Mouse (Mus musculus): ENCODE results near the gene Cdkal1. TPM values are rescaled to one million over a fixed set of nuclear protein-coding genes. Genes with fewer than 3 reads are reported as not detected.

Cdkal1 gene
- polyA plus RNA-seq, 1 experiment from 2014 or later: 21.1 TPM

- Histone ChIP-seq H3K4me1 (ENCODE audit: control insufficient read depth, insufficient read depth, low read length) (no peaks in the 10 kb centered on the region), H3K4me2 (ENCODE audit: low read depth, low read length) (no peak overlapping the region), H3K9ac (replicated peaks; ENCODE audit: low read depth, low read length) (no peak overlapping the region), H3K9me3 (ENCODE audit: control insufficient read depth, low read length) (no peaks in the 10 kb centered on the region), H3K36me3 (ENCODE audit: control insufficient read depth, insufficient read depth, low read length) (no peaks in the 10 kb centered on the region), H3K27ac (ENCODE audit: low read depth, low read length) (no peak overlapping the region), H3K4me3 (ENCODE audit: low read depth, low read length) (no peak overlapping the region), H3K27me3 (ENCODE audit: control insufficient read depth, insufficient read depth, low read length) (no peaks in the 10 kb centered on the region)
- no peak for ATAC-seq (ENCODE audit: low read depth)
- WGBS: 94% methylated on average over 5 of the region's 5 CpGs
These were observed 134.3 kb downstream of the Cdkal1 start for GRCm38 (mm10) chr13:29721206-29721605.

GRCm38 (mm10) chr13:29716550-29716949 lies 138.9 kb downstream of the Cdkal1 start:
- no peak for ATAC-seq (ENCODE audit: low read depth)
- H3K9me3 ChIP-seq (ENCODE audit: control insufficient read depth, low read length): no peaks in the 10 kb centered on the region
- no peak overlapping the region for H3K4me2 ChIP-seq (ENCODE audit: low read depth, low read length)

GRCm38 (mm10) chr13:29715241-29715841 lies 140.1 kb downstream of the Cdkal1 start:
- Histone ChIP-seq H3K27me3 (ENCODE audit: control insufficient read depth, insufficient read depth, low read length) (no peaks in the 10 kb centered on the region), H3K36me3 (ENCODE audit: control insufficient read depth, insufficient read depth, low read length) (no peaks in the 10 kb centered on the region), H3K4me3 (ENCODE audit: low read depth, low read length) (no peak overlapping the region), H3K4me1 (ENCODE audit: control insufficient read depth, insufficient read depth, low read length) (no peaks in the 10 kb centered on the region), H3K9me3 (ENCODE audit: control insufficient read depth, low read length) (no peaks in the 10 kb centered on the region), H3K27ac (ENCODE audit: low read depth, low read length) (no peak overlapping the region), H3K4me2 (ENCODE audit: low read depth, low read length) (no peak overlapping the region), H3K9ac (replicated peaks; ENCODE audit: low read depth, low read length) (no peak overlapping the region)
- 27% methylated on average over 3 of the region's 3 CpGs for WGBS
- no peak for ATAC-seq (ENCODE audit: low read depth)

More at GRCm38 (mm10) chr13:29716550-29716949, 138.9 kb downstream of the Cdkal1 start:
- H3K27me3 ChIP-seq (ENCODE audit: control insufficient read depth, insufficient read depth, low read length): no peaks in the 10 kb centered on the region
- no peak overlapping the region for H3K27ac ChIP-seq (ENCODE audit: low read depth, low read length)
- no peaks in the 10 kb centered on the region for H3K36me3 ChIP-seq (ENCODE audit: control insufficient read depth, insufficient read depth, low read length)
- H3K4me3 ChIP-seq (ENCODE audit: low read depth, low read length): no peak overlapping the region
- H3K9ac ChIP-seq (replicated peaks; ENCODE audit: low read depth, low read length): no peak overlapping the region
- no peaks in the 10 kb centered on the region for H3K4me1 ChIP-seq (ENCODE audit: control insufficient read depth, insufficient read depth, low read length)
- 69% methylated on average over 4 of the region's 4 CpGs for WGBS

- Histone ChIP-seq H3K27me3 (ENCODE audit: control insufficient read depth, insufficient read depth, low read length) (no peaks in the 10 kb centered on the region), H3K4me2 (ENCODE audit: low read depth, low read length) (no peak overlapping the region)
- 92% methylated on average over 3 of the region's 3 CpGs for WGBS
These were observed 147.9 kb downstream of the Cdkal1 start for GRCm38 (mm10) chr13:29707620-29708019.

GRCm38 (mm10) chr13:29701400-29701799 lies 154.1 kb downstream of the Cdkal1 start:
- H3K4me1 ChIP-seq (ENCODE audit: control insufficient read depth, insufficient read depth, low read length): no peaks in the 10 kb centered on the region
- no peak overlapping the region for H3K27ac ChIP-seq (ENCODE audit: low read depth, low read length)
- H3K9ac ChIP-seq (replicated peaks; ENCODE audit: low read depth, low read length): no peak overlapping the region
- H3K9me3 ChIP-seq (ENCODE audit: control insufficient read depth, low read length): no peaks in the 10 kb centered on the region
- no peaks in the 10 kb centered on the region for H3K27me3 ChIP-seq (ENCODE audit: control insufficient read depth, insufficient read depth, low read length)
- no peak overlapping the region for H3K4me2 ChIP-seq (ENCODE audit: low read depth, low read length)
- no peaks in the 10 kb centered on the region for H3K36me3 ChIP-seq (ENCODE audit: control insufficient read depth, insufficient read depth, low read length)
- no peak overlapping the region for H3K4me3 ChIP-seq (ENCODE audit: low read depth, low read length)
- no peak for ATAC-seq (ENCODE audit: low read depth)
- WGBS: 47% methylated on average over 1 of the region's 1 CpGs

More at GRCm38 (mm10) chr13:29707620-29708019, 147.9 kb downstream of the Cdkal1 start:
- no peak overlapping the region for H3K4me3 ChIP-seq (ENCODE audit: low read depth, low read length)
- H3K9me3 ChIP-seq (ENCODE audit: control insufficient read depth, low read length): no peaks in the 10 kb centered on the region
- H3K9ac ChIP-seq (replicated peaks; ENCODE audit: low read depth, low read length): no peak overlapping the region
- no peak for ATAC-seq (ENCODE audit: low read depth)
- no peaks in the 10 kb centered on the region for H3K36me3 ChIP-seq (ENCODE audit: control insufficient read depth, insufficient read depth, low read length)
- no peaks in the 10 kb centered on the region for H3K4me1 ChIP-seq (ENCODE audit: control insufficient read depth, insufficient read depth, low read length)
- no peak overlapping the region for H3K27ac ChIP-seq (ENCODE audit: low read depth, low read length)

- Histone ChIP-seq H3K9ac (replicated peaks; ENCODE audit: low read depth, low read length) (no peak overlapping the region), H3K36me3 (ENCODE audit: control insufficient read depth, insufficient read depth, low read length) (no peaks in the 10 kb centered on the region), H3K4me1 (ENCODE audit: control insufficient read depth, insufficient read depth, low read length) (no peaks in the 10 kb centered on the region), H3K9me3 (ENCODE audit: control insufficient read depth, low read length) (no peaks in the 10 kb centered on the region), H3K4me2 (ENCODE audit: low read depth, low read length) (no peak overlapping the region), H3K4me3 (ENCODE audit: low read depth, low read length) (no peak overlapping the region), H3K27ac (ENCODE audit: low read depth, low read length) (no peak overlapping the region), H3K27me3 (ENCODE audit: control insufficient read depth, insufficient read depth, low read length) (no peaks in the 10 kb centered on the region)
- WGBS: 92% methylated on average over 5 of the region's 5 CpGs
- no peak for ATAC-seq (ENCODE audit: low read depth)
These were observed 155.6 kb downstream of the Cdkal1 start for GRCm38 (mm10) chr13:29699896-29700295.

GRCm38 (mm10) chr13:29698307-29698985 lies 157.0 kb downstream of the Cdkal1 start:
- Histone ChIP-seq H3K27ac (ENCODE audit: low read depth, low read length) (no peak overlapping the region), H3K4me3 (ENCODE audit: low read depth, low read length) (no peak overlapping the region), H3K36me3 (ENCODE audit: control insufficient read depth, insufficient read depth, low read length) (no peaks in the 10 kb centered on the region), H3K9me3 (ENCODE audit: control insufficient read depth, low read length) (no peaks in the 10 kb centered on the region), H3K4me1 (ENCODE audit: control insufficient read depth, insufficient read depth, low read length) (no peaks in the 10 kb centered on the region), H3K9ac (replicated peaks; ENCODE audit: low read depth, low read length) (no peak overlapping the region), H3K4me2 (ENCODE audit: low read depth, low read length) (no peak overlapping the region), H3K27me3 (ENCODE audit: control insufficient read depth, insufficient read depth, low read length) (no peaks in the 10 kb centered on the region)
- no peak for ATAC-seq (ENCODE audit: low read depth)
- WGBS: 75% methylated on average over 5 of the region's 5 CpGs

GRCm38 (mm10) chr13:29697230-29697629 lies 158.2 kb downstream of the Cdkal1 start:
- Histone ChIP-seq H3K9ac (replicated peaks; ENCODE audit: low read depth, low read length) (no peak overlapping the region), H3K4me1 (ENCODE audit: control insufficient read depth, insufficient read depth, low read length) (no peaks in the 10 kb centered on the region), H3K9me3 (ENCODE audit: control insufficient read depth, low read length) (no peaks in the 10 kb centered on the region), H3K36me3 (ENCODE audit: control insufficient read depth, insufficient read depth, low read length) (no peaks in the 10 kb centered on the region), H3K4me2 (ENCODE audit: low read depth, low read length) (no peak overlapping the region), H3K4me3 (ENCODE audit: low read depth, low read length) (no peak overlapping the region), H3K27me3 (ENCODE audit: control insufficient read depth, insufficient read depth, low read length) (no peaks in the 10 kb centered on the region), H3K27ac (ENCODE audit: low read depth, low read length) (no peak overlapping the region)
- ATAC-seq (ENCODE audit: low read depth): no peak
- 70% methylated on average over 3 of the region's 3 CpGs for WGBS

- no peak overlapping the region for H3K4me3 ChIP-seq (ENCODE audit: low read depth, low read length)
- no peaks in the 10 kb centered on the region for H3K9me3 ChIP-seq (ENCODE audit: control insufficient read depth, low read length)
These were observed 164.7 kb downstream of the Cdkal1 start for GRCm38 (mm10) chr13:29690734-29691133.

More at GRCm38 (mm10) chr13:29690734-29691133, 164.7 kb downstream of the Cdkal1 start:
- Histone ChIP-seq H3K9ac (replicated peaks; ENCODE audit: low read depth, low read length) (no peak overlapping the region), H3K4me1 (ENCODE audit: control insufficient read depth, insufficient read depth, low read length) (no peaks in the 10 kb centered on the region), H3K27ac (ENCODE audit: low read depth, low read length) (no peak overlapping the region), H3K4me2 (ENCODE audit: low read depth, low read length) (no peak overlapping the region), H3K36me3 (ENCODE audit: control insufficient read depth, insufficient read depth, low read length) (no peaks in the 10 kb centered on the region), H3K27me3 (ENCODE audit: control insufficient read depth, insufficient read depth, low read length) (no peaks in the 10 kb centered on the region)
- 79% methylated on average over 7 of the region's 7 CpGs for WGBS
- no peak for ATAC-seq (ENCODE audit: low read depth)

Measured in neural tube, embryonic 14.5 days (tissue).